Mouse (Mus musculus) CD4-positive, CD25-positive, alpha-beta regulatory T cell, adult 4 months (primary cell): ENCODE results near the gene Wee1. TPM values are rescaled to one million over a fixed set of nuclear protein-coding genes. Genes with fewer than 3 reads are reported as not detected.

ENCODE experiments used
- polyA plus RNA-seq, 2 experiments: library from polyadenylated mRNA; unstranded; fragments of 100-300 nt; shearing (Covaris generic); gene quantifications; one replicate each; pipeline ENCODE4 v1.2.1; 2017

Gene Wee1
- polyA plus RNA-seq, 2 experiments from 2014 or later = 0.96 to 1.8 TPM

Other genes with a start within 250 kb of the Wee1 start
- gene Dennd5a, start 161.6 kb upstream of the Wee1 start, polyA plus RNA-seq = 10 to 100 TPM; 23.4 to 27.6 TPM
- 10 to 100 TPM; 35.0 to 39.5 TPM for gene Tmem41b, start 135.1 kb upstream of the Wee1 start, polyA plus RNA-seq
- 10 to 100 TPM; 24.0 to 33.0 TPM for gene Ipo7, start 103.8 kb upstream of the Wee1 start, polyA plus RNA-seq
- 10 to 100 TPM; 42.5 to 50.0 TPM for gene Zfp143, start 60.8 kb upstream of the Wee1 start, polyA plus RNA-seq
- gene Swap70, start 99.7 kb downstream of the Wee1 start, polyA plus RNA-seq = 10 to 100 TPM; 55.9 to 89.2 TPM